Mouse (Mus musculus) megakaryocyte-erythroid progenitor cell, adult 5-6 weeks (primary cell): Measurements from ENCODE around the gene Tm9sf2. TPM values are rescaled to one million over a fixed set of nuclear protein-coding genes. Genes with fewer than 3 reads are reported as not detected.
A peak's percentile ranks its signal among the peaks of the same experiment; 100 is the strongest.

Source experiments
- ATAC-seq: replicated peaks from 2 replicates; pipeline ENCODE4 v1.8.0; 2016; ENCODE audit warnings: mild to moderate bottlenecking, inconsistent platforms; ENCODE audit not compliant: severe bottlenecking, poor library complexity, low FRiP score, low TSS enrichment
- total RNA-seq, 2 experiments: library from RNA; stranded (forward) in 1 of 2; stranded (reverse) in 1 of 2; fragments of 200-1000, 215-1000 nt in 1 of 2; fragments of >200 nt in 1 of 2; fragmentation: Nextera tagmentation in 1 of 2; gene quantifications; 2 replicates each; pipeline ENCODE4 v1.2.3; 2014 to 2017

The Tm9sf2 gene
- total RNA-seq, 2 experiments from 2014 or later: 48.2 to 82.5 TPM

DNA sequence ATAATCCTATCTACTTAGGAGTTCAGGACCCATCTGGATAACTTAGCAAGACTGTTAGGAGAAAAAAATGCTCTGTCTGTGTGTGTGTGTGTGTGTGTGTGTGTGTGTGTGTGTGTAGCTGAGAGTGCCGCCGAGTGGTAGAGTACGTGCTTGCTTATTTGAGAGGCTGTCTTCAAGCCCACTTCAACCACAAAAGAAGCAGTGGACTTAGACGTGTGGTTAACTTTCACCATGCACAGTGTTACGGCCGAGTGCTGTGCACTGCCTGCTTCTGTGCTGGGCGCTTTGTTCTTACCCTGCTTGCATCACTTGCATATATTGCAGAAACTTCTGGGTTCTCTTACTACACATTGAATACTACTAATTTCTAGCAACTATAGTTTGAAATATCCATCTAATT, 50.9 kb downstream of the Tm9sf2 start:
- ATAC-seq: no peak

DNA sequence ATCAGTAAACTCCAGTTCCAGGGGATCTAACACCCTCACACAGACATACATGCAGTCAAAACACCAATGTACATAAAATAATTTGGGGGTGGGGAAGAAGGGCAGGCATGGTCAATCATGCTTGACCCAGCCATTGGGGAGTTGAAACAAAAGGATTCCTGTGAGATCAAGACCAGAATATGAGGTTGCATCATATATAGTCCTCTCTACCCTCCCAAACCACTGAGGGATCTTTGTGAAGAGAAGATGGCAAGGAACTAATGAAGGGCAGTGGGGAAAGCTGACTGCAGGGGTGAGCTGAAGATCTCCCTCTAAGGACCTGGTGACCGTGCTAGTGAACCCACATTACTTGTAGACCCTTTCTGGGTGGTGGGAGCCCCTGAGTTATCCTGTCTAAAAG, 54.1 kb downstream of the Tm9sf2 start:
- no peak for ATAC-seq

DNA sequence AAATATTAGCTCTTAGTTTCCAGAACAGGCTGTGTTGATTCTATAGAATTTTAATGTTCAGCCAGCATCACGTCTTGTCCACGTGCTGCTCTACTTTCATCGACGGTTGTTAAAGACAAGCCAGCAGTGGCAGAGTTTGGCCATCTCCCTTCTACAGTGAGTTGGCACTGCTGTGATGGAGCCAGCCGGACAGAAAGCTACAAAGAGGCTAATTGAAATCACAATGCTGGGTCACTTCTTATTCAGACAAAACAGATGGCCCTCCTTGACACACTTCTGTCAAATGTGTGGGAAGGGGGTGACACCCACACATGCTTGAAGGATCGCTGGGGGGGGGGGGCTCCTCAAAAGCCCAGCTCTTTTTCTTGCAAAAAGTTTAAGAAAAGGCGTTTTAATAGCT, 62.1 kb downstream of the Tm9sf2 start:
- ATAC-seq: no peak

DNA sequence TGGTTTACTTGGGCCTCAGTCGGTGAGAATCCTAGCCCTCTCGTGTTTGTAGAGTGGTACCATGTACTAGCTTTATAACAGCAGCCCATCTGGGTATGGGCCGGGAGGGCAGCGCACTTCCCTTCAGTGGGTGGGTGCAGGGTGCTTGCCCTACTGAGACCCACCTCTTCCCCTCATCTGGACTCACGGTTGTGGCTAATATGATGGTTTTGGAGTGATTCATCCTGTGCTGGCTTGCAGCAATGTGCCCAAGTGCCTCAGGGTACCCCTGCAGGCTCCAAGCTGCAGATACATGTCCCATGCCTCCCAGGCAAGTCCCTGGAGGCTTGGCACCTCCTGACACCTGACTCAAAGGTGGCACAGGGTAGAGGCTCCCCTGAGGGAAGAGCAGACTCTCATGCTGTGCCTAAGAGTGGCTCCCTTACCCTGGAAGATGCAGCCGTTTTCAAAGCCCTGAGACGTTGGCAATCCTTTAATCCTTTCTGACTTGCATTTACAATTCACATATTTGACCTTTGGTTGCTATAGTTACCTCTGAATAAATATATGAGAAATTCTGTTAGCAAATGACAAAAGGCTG, 63.5 kb downstream of the Tm9sf2 start:
- peak; percentile 38; the same call in 1 of the 2 replicates for ATAC-seq

DNA sequence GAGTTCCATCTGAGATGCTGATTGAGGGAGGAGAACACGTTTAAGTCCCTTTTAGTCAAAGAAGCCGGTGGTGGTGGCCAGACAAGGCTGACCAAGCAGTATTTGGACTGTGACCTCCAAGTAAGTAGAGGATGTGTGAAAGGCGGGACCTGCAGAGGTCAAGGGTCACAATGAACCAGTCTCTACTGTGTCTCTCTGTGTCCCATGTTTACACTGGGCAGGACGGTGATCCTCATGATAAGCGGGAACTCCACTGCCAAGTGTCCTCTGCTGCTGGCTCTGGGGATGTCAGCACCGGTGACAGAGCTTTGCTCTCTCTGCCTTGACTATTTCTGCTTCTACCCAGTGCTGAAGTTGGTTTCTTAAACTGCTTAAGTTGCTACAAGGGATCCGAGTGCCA, 64.2 kb downstream of the Tm9sf2 start:
- ATAC-seq: 0 out of 2 replicates have a peak, but pooled peaks have one; percentile 6

DNA sequence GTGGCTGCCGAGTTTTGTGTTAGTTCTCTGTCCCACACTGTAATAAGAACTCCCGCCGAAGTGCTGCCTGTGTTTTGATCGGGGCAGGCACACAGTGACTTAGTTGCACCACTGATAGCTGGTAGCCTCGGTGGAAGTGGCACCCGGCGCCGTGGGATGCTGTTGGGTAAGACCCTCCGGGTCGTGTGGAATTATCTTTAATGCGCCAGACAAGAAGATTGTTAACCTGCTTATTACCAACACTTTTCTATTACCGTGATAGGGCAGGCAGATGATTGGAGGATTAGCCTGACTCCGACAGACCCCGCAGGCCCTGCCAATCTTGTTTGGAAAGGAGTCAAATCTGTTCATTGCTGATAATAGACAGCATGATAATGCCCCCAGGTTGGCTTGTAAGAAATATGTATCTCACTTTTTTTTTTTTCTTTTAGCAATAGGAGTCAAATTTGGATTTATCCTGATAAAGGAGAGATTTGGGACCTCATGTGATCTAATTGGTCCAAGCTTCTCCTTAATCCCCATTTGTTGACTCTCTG, 69.5 kb downstream of the Tm9sf2 start:
- ATAC-seq: no peak

DNA sequence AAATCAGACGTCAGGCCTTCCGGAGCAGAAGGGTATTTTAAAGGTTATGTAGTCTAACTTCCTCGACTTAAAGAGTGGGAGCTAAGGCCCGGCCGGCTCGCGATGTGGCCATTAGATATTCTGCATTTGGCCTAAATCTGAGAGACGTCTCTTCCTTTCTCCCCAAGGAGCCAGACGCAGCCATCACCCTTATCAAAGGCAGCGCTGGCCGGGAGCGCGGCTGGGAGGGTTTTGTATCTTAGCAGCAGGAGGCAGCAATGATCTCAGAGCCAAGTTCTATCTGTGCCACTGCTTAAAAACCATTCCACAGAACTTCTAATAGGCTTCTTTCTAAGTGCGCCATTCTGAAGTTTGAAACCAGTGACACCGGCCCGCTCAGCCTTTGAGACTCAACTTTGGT, 72.4 kb downstream of the Tm9sf2 start:
- ATAC-seq: no peak

DNA sequence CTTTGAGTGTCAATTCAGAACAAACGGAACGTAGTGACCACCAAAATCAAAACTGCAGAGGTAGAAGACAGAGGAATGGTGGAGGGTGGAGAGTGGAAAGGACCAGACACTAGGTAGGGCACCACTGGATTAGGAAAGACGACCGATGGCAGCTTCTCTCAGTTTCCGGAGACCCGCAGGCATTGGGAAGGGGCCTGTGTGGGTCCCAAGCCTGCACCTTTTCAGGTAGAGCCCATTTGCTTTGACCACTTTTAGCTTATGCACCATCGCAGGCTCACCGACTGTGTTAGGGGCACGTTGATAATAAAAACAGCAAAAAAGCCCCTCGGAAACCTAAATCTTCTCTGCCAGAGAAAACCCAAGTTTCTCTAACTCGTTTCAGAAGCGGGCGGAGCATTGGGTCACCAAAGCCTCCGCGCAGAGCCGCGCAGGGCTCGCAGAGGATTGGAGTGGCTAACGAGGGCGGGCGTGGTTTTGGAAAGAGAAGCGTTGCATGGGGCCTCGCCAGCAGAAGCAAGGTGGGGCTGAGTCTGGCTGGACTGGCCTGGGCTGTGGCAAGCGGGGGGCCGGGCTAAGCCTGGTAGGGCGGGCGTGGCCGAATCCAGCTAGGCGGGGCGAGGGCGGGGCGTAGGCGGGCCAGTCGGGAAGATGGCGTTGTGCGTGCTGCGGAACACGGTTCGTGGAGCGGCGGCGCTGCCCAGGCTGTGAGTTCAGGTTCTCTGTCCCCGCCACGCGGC, 74.4 kb downstream of the Tm9sf2 start, which contains the start of gene Clybl:
Gene Clybl (plus strand): TSS at position 627 of the 737 bp plus-strand sequence.
- ATAC-seq: peak; percentile 86

DNA sequence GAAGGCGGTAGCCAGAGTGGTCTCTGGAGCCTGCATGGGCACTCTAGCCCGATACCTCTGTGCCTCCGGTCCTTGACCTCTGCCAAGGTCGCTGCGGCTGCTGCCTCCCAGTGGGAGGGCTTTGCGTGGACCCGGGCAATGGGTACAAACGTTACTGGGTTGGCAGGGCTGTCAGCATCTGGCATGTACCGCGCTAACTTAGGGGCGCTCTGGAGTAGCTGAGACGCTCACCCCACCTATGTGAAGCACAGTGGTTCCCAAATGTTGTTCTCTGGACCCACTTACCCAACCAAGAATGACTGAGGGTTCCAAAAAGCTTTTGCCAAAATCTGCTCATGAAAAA, 74.9 kb downstream of the Tm9sf2 start:
- ATAC-seq: peak; percentile 60

DNA sequence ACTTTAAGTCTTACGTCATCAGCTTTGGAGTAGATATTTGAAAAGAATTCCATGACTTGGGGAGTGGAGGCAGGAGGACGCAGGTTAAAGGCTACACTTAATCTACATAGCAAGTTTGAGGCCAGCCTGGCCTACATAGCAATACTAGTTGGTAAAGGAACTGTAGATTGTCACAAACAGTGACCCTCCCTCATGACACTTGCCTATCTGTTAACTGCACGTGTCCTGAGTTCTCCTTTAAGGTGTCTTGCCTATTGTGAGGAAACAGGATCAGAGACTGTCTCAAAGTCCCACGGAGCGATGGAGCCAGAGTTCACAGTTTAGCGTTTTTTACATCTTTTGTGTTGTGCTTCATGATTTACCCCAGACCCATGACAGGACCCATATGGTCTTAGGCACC, 75.4 kb downstream of the Tm9sf2 start:
- peak; percentile 17 for ATAC-seq

DNA sequence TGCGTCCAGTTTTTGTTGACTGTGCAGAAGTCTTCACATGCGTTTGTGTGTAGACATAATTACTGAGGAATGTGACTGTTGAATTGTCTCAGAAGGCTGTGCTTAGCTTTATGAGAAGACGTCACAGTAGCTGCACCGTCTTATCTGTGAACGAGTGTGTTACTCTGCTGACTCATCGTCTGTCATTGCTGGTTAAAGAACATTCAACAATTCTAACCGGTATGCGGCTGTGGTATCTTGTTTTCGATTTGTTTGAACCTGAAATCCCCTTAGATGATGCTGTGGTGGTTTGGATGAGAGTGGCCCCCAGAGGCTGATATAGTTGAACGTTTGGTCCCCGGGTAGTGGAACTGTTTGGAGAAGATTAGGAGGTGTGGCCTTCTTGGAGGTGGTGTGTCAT, 77.1 kb downstream of the Tm9sf2 start:
- peak; percentile 67 for ATAC-seq

DNA sequence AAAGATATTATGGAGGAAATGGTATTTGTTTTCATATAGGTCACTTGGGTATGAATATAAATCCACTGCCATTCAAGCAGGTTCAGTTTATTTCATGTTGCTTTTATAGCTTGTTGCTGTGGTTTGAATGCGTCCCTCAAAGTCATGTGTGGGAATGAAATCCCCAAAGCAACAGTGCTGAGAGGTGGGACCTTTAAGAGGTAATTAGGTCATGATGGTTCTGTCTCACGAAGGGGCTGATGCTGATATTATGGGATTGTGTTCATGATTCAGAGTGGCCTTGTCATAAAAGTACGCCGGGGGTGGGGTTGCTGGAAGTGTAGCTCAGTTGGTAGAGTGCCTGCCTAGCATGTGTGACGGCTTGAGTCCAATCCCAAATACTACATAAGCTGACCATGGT, 81.4 kb downstream of the Tm9sf2 start:
- ATAC-seq: no peak

DNA sequence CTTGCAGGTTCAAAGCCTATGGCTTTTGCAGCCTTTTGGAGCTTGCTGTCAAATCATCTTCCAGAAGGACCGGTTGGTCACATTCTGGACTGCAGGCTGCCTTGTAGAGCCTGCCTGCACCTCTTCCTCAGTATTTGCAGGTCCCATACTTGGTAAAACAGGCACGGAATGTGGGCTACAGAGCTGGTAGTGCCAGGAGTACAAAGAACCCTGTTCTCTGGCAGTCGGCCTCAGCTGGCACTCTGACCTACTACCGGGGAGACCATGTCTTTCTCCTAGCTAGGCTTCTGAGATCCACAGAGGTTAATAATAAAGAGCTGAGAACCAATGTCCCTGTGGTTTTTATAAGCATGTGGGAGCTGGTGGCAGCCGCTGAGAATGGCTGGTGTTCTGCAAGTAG, 83.1 kb downstream of the Tm9sf2 start:
- no peak for ATAC-seq

DNA sequence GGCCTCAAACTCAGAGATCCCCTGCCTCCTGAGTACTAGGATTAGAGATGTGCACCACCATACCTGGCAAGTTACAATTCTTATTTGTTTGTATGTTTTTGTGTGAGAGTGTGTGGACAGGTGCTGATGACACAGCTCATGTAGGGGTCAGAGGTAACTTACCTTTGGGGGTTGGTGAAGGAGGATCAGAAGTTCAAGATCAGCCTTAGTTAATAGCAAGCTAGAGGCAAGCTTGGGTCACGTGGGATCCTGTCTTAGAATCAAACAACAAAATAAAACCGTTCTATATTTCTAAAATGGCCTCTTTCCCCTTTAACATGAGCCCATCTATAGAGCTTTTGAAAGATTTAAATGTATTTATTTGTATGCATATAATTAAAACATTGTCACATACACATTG, 83.7 kb downstream of the Tm9sf2 start:
- no peak for ATAC-seq

DNA sequence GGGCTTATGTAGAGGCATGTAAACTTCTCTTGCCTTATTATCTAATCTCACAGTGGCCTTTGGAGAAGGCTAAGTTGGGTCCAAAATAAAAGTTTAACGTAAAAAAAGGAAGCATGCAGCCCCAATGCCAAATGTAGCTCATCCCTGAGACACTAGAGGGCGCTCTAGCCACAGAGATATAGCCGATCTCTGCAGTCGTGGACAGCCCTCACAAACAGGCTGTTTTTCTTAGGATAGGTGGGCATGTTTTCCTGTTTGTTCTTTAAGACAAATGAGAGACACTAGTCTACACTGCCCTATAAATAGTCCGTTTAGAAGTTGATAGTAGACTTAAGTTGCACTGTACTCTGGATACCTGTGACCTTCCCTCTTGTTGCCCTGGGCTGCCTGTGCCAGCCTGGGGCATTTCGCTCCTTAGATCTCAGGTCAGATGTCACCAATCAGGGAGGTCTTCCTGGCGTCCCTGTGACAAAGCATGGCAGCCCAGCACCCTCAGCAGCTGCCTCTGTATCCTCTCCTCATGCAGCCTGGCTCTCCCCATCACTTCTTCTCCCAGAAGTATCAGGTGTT, 84.2 kb downstream of the Tm9sf2 start:
- peak; percentile 88 for ATAC-seq

DNA sequence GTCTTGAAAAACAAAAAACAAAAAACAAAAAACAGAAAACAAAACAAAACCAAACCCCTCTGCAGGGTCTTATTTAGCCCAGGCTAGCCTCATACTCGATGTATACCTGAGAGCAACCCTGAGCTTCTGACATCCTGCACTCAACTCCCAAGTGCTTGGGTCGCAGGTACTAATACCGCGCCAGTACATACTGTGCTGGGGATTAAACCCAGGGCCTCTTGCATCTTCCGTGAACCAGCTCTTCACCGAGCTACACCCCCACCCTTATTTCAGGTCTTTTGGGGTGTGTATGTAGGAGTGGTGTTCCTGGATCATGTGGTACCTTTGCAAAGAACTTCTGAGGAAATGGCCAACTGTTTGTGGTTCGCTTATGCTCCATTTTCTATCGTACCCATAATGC, 87.8 kb downstream of the Tm9sf2 start:
- no peak for ATAC-seq

DNA sequence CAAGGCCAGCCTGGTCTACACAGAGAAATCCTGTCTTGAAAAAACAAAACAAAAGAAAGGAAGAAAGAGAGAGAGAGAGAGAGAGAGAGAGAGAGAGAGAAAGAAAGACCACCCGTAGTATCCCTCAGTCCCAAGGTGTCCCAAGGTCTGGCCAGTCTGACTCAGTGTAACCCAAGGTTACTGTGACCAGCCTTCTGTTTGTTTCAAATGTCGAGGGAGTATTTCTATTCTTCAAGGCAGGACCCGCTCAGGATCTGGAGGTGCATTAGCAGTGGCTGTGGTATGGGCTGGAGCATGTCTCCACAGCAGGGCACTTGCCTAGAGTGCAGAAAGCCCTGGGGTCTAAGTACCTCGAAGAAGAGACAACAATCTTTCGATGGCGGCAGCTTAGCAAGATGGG, 90.0 kb downstream of the Tm9sf2 start:
- ATAC-seq: no peak

DNA sequence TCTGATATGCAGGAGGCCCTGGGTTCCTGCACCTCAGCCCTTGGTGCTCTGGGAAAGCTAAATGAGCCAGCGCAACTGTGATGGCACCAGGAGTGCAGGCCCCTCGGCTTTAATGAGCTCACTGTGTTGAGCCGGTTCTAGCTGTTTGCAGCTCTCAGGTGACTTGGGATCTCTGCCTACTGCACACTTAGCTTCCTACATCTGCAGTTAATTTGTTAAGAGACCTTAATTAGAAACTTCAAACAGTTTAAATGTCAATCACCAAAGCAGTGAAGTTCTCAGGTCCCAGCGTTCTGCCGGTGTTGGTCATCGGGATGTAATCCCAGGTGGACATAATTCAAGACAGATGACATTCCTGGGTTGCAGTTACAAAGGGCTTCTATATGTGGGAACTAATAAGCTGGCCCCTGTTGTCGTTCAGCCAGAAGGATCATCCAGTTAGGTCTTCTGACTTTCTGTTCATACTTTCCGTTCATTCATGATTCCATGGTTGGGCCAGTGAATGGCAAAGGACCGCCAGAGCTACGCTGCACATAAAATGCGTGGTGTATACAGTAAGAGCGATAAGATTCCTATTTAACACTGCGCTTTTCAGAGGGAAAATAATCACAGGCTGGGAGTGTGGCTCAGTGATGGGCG, 93.5 kb downstream of the Tm9sf2 start:
- no peak for ATAC-seq

DNA sequence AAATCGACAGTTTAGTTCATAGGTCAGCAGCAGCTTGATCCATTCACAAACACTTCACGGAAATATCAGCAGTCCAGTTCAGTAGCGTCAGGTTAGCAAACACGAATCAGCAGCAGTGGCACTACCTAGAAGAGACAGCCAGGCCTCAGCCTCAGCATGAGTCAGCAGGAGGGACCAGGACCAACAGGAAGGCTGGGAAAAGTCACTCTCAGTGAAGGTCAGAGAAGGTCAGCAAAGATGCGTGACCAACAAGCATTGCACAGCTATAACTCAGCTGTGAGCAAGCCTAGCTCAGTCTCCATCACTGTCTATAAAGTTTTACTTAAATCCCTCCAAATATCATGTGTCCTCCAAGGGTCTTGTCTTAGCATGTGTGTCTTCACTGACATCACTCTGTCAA, 102.3 kb downstream of the Tm9sf2 start:
- no peak for ATAC-seq
